Mouse (Mus musculus): ENCODE data around the gene Rrp36. TPM values are rescaled to one million over a fixed set of nuclear protein-coding genes. Genes with fewer than 3 reads are reported as not detected.
A peak's percentile ranks its signal among the peaks of the same experiment; 100 is the strongest.

The Rrp36 gene
- total RNA-seq, 2 experiments from 2014 or later: 7.5 to 9.9 TPM

DNA sequence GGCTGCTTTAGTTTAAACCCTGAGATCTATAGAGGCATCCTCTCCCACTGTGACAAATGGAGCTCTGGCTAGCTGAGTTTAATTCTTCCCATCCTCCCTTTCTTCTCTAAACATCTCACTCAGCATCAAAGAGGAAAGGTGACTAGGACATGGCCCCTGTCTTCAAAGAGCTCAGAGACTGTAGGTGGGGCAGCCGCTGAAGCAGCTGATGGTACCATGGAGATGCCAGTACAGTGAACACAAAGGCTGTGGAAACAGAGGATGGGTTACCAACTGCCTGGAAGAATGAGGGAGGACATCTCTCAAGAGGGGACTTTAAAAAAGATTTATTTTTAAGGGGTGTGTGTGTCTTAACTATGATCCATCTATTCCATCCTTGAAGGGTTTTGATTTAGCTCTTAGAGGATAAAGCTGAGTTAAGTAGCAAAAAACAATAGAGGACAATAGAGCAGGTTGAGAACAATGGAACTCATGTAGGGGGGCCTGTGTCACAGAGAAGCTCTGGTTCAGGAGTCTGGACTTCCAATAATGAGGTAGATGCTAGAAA, 20.4 kb upstream of the Rrp36 start:
- intact Hi-C loops (cut with DNase I): no loop called here
- no peak for DNase-seq

DNA sequence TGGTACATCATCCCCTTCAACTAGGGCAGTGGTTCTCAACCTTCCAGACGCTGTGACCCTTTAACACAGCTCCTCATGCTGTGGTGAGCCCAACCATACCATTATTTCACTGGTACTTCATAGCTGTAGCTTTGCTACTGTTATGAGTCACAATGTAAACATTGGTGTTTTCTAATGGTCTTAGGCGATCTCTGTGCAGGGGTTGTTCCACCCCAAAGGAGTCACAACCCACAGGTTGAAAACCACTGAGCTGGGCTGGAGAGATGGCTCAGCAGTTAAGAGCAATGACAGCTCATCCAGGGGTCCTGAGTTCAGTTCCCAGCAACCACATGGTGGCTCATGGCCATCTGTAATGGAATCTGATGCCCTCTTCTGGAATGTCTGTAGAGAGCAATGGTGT, 17.2 kb upstream of the Rrp36 start:
- no peak for DNase-seq
- intact Hi-C loops (cut with DNase I): no loop called here

DNA sequence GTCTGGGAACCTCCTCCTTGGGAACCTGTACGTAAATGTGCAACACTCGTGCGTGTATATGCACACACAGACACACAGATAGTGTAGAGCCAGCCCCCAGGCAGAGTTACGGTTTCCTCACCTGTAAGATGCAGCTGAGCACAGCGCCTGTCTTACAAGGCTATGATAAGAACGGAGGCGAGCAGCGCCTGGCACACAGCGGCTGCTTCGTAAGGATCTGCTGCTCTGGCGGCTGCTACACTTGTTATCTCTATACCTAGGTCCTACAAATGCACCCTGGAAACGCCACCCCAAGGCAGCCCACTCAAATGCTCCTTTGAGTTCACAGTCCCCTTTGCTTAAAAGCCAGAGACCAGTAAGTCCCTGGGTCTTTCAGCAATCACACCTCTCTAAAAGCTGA, 16.5 kb upstream of the Rrp36 start:
- intact Hi-C loops (cut with DNase I): no loop called here
- DNase-seq: no peak

DNA sequence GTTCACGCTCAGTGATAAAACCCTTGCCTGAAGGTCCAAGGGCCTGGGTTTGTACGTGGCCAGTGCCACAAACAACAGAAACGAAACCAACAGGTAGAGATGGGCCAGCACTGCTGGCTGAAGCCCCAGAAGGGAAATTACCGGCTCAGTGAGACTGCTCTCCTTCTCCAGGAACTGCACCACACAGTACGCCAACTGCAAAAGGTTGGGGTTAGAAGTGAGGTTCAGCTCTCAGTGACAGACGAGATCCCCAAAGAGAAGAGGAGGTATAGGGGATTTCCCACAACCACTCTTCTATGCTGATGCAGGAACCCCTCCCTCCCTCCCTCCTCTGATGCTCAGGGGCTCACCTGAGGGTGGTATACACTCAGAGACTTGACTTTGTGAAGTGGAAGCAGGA, 11.8 kb upstream of the Rrp36 start:
- intact Hi-C loops (cut with DNase I): loop anchor here (2.0 kb wide), 1 partner anchor 17 kb away; no protein-coding TSS in a partner anchor
- no peak for DNase-seq

DNA sequence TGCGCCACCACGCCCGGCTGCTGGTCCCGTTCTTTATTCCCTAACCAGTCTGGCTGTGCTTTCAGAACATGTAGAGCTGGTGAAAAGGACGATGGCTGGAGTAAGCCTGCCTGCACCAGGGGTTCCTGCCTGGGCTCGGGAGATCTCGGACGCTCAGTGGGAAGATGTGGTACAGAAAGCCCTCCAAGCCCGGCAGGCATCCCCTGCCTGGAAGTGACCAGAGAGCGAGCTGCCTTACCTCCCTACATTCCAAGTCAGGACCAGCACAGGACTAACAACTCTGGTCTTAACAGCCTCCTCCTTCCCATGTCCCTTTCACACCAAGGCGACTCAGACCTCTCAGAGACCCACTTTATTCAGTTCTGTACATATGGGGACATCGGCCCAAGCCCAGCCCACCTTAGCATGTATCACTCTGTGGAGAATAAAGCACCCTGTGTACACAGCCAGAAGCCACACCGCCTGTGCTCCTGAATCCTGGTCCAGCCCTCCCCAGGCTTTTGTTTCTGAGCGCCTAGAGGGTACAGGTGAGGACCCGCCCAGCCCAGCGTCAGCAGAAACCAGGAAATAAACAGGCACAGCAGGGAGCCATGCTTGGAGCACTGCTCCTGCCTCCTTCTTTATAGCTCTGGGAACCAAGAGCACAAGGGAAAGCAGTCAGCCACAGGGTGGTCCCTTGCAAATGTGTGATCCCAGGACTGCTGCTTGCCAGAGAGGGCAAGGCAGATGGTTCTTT, 8.7 kb upstream of the Rrp36 start:
- no peak for DNase-seq
- intact Hi-C loops (cut with DNase I): no loop called here

DNA sequence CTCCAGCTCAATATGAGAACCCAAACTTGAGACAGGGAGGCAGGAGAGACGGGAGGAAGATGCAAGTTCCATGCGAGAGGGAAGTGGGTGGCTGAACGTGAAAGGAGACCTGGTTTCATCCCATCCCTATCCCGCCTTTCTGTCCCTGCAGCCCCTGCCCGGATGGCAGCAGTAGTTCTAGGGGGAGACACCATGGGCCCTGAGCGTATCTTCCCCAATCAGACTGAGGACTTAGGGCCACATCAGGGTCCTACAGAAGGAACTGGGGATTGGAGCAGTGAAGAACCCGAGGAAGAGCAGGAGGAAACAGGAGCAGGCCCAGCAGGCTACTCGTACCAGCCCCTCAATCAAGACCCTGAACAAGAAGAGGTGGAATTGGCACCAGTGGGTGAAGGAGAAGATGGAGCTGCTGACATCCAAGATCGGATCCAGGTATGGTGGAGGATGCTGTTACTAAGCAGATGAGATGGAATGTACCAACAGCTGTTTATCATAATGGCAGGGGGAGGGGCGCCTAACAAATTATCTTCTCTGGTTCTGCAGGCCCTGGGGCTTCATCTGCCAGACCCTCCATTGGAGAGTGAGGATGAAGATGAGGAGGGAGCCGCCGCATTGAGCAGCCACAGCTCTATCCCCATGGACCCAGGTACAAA, 7.4 kb upstream of the Rrp36 start:
- DNase-seq: no peak
- intact Hi-C loops (cut with DNase I): no loop called here

DNA sequence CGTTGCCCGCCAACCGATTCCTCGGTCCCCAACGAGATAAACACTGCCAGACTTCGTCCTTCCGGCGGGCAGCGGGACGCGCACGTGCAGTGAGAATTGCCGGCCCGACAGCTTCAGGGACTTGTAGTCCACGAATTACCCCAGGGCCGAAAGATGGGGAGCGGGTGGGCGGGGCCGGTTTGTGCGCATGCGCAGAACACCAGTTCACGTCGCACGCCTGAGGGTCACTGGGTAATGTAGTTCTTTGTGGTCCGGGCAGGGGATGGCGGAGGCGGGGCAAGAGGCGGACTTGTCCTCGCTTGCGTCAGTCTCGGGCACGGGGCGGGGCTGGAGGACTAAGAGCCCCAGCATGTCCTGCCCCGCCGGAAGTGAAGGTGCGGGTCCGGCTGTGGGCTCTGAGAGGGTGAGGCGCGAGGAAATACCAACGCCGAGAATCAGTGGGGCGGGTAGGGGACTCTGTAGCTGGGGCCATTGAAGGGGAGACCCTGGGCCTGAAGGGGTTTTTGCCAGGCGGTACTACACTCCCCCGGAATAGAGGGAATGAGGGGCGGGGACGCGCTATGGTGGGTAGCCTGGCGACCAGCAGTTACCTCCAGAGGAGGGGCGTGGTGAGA, 6.7 kb upstream of the Rrp36 start, which contains the start of gene Klhdc3:
Gene Klhdc3 (minus strand): TSS at position 155 of the 614 bp plus-strand sequence.
- intact Hi-C loops (cut with DNase I): loop anchor here (1.0 kb wide), 1 partner anchor 18 kb away; no protein-coding TSS in a partner anchor

DNA sequence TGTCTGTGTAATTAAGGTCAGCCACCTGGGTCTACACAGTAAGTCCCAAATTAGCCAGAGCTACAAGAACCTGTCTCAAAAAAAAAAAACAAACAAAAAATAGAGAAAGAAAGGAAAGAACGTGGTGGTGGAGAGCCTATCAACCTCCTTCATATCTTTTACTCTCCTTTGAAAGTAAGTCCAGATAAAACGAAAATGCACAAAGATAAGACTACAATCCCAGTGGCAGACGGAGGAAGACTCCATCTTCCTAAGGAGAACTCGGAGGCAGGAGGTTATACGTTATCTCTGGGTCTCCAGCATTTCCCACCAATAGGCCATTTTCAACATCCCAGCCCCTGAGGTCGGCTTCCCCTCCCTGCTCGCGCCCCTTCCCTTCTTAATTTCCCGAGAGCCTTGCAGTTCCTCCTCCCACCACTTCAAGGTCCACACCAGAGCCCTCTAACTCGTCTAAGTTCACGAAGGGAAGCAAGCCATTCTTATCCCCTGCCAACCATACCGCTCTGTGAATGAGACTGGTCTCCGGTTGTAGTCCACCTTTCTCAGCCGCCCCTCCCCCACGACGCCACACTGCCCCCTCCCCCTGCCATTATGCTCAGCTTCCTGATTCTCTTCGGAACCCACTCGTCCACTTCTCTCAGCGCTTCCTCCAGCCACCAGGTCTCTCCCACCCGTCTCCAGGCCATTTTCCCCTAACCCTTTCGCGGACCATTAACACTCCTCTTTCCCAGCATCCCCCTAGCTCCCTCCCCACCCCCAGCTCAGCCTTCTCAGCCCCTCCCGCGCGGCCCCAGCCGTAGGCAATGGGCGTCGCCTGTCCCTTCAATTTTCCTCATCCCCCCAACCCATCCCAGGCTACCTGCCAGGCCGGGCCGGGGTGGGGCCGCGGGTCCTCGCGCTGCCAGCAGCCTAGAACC, 5.9 kb upstream of the Rrp36 start:
- no peak for DNase-seq
- intact Hi-C loops (cut with DNase I): loop anchor here (1.0 to 5.0 kb wide), 2 partner anchors 17 to 32 kb away; partner anchors contain the start of gene Pex6

More for the DNA sequence above, 6.7 kb upstream of the Rrp36 start, which contains the start of gene Klhdc3:
- DNase-seq: peak; percentile 92 to 98

DNA sequence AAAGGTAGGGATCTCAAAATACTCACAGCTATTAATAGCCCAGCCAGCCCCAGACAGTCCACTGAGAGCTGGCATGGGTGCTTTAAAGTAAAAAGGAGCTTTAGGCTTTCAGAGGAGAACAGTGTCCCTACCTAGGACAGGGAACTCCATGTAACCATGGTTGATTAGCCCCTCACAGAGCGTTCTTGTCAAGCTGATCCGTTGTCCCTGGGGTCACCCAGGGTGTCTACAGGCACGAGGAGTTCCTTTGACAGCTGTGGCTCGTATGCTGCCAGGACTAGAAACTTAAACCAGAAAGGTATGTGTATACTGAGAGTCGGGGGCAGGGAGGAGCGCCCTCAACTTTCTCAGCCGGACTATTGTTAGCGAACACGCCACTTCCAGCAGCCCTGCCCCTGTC, 4.8 kb upstream of the Rrp36 start:
- DNase-seq: no peak
- intact Hi-C loops (cut with DNase I): loop anchor here (5.0 kb wide), 1 partner anchor 33 kb away; the partner anchor contains the start of gene Pex6

DNA sequence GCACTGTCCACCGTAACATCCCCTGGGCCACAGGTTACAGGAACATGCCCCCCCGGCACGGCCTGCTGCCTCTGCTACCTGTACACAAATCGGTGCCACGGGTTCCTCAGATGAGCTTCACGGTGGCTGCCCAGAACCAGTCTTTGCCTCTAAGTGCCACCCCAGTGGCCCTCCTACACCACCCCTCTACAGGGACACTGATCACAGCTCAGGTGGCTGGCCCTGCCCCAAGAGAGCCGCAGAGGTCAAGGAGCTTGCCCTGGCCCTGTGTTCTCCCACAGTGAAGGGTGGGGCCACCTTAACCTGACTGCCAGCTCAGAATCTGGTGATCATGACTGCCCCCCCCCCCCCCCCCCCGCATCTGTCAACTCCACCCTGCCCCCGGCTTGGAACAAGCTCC, 4.3 kb upstream of the Rrp36 start, which contains the start of gene Mea1:
Gene Mea1 (plus strand): TSS at position 378 of the 400 bp plus-strand sequence.
- intact Hi-C loops (cut with DNase I): loop anchor here (5.0 kb wide), 1 partner anchor 34 kb away; the partner anchor contains the start of gene Pex6
- peak; percentile 47 to 51 for DNase-seq

DNA sequence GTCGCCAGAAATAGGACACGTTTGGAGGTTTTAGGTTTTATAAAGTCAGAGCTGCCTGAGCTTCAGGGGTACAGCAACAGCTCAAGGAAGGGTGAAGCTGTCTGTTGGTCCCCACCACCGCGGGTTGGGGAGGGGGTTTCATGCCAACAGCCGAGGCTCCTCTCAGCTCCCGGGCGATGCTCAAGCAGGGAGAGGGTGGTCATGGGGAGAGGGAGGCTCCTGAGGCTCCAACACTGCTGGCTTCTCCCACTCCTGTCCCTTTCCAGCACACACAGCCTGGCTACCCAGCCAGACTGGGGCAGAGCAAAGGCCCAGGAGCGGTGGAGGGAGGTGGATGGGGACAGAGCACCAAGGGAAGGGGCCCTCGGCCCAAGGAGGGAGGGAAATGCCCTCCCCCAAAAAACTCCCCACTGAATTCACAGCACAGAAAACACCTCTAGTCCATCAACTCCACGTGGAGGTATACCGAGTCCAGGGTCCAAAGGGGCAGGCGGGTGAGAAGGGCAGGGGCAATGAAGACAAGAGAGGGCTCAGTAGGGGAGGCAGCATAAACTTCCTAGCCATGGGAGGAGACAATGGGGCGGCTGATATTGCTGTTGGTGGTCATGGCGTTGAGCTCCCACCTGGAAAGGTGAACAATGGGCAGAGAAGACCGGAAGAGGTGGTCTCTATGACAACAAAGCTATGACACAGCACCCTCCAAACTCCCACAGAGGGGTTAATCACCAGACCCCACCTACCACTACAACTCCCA, 555 bp upstream of the Rrp36 start:
- no peak for DNase-seq
- intact Hi-C loops (cut with DNase I): loop anchor here (5.0 kb wide), 1 partner anchor 38 kb away; the partner anchor contains the start of gene Pex6

DNA sequence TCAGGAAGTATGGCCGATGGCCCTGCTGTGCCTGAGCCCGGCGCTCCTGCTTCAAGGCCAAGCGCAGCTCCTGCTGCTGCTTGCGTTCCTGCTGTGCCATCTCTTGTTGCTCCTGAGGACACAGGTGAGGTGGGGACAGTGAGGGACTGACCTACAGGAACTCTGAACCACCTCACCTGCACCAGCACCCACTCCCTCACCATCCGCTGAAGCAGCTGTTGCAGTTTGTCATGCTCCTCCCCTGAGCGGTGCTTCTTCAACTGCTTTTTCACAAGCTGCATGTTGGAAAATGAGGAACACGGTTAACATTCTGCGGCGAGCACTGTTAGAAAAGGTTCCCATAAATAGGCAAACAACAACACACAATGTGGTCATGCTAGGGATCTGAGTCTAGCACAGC, 4.2 kb downstream of the Rrp36 start:
- intact Hi-C loops (cut with DNase I): no loop called here
- DNase-seq: no peak

DNA sequence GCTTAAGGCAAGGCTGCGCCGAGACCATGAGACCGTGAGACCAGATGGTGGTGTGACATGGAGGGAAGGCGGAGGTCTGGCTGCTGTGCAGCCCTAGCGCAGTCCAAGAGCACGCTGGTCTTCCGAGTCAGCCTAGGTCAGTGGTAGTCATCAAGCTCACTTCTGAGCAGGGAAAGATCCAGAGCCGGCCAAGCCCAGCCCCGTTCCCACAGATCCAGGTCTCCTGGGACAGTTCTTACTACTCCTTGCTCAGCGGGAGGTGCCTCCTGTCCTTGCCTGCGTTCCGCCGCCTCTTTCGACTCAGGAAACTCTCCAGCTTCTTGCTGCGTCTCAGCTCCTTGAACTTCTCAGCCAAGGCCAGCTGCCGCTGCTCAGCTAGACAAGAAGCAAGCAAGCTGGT, 6.4 kb downstream of the Rrp36 start:
- DNase-seq: no peak
- intact Hi-C loops (cut with DNase I): no loop called here

DNA sequence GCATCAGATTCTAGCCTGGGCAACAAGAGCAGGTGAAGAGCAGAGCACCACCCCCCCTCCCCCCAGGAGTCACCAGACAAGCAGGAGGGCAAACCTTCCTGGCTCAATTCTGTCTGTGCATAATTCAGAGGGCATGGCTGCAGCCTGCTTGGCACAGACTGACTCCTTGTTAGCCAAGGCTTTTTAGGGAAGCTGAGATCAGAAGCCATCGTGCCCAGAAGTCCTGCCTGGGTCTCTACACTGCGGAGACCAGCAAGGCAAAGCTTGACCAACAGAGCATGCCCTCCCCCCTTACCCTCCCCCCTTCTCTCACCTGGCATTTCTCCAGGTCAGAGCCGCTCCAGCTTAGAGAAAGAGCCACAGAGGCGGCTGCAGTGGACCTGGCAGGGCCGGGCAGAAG, 11.4 kb downstream of the Rrp36 start:
- no peak for DNase-seq
- intact Hi-C loops (cut with DNase I): loop anchor here (1.0 kb wide), 1 partner anchor 18 kb away; the partner anchor contains the start of gene Klhdc3

DNA sequence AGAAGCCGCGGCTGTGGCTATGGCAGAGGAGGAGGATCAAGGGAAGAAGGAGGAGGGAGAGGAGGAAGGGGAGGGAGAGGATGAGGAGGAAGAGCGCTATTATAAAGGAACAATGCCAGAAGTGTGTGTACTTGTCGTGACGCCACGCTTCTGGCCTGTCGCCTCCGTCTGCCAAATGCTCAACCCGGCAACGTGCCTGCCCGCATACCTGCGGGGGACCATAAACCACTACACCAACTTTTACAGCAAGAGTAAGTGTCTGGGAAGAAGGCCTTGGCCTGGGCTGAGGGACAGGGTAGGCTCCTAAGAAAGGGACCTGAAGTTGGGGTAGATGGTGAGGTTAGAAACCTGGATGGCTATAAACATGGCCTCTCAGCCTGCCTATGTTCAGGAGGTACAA, 12.2 kb downstream of the Rrp36 start:
- no peak for DNase-seq
- intact Hi-C loops (cut with DNase I): no loop called here

DNA sequence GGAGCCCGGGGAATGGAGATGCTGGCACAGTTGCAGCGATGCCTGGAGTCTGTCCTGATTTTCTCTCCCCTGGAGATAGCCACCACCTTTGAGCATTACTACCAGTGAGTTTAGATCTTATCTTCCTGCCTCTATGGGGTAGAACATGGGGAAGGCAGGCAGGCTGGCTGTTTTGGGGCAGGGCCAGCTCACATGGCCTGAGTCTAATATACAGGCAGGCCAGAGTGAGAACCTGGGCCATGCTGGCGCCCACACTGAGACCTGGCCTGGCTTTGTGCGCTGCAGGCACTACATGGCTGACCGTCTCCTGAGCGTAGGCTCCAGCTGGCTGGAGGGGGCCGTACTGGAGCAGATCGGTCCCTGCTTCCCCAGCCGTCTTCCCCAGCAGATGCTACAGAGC, 12.8 kb downstream of the Rrp36 start:
- DNase-seq: no peak
- intact Hi-C loops (cut with DNase I): no loop called here

DNA sequence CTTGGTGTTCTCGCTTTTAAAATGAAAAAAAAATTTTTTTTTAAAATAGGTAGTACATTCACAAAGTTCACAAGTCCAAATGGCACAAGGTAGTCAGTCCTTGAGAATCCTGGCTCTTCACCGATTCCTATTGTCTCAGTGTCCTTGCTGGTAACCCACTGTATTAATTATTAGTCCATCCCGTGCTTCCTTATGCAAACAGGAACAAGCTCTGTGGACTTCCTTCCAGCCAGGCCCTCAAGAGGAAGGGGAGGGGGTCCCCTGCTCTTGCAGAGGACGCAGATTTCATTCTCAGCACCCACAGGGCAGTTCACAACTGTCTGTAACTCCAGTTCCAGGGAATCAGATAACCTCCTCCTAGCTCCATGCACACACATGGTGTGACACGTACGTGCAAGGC, 18.1 kb downstream of the Rrp36 start:
- intact Hi-C loops (cut with DNase I): no loop called here
- DNase-seq: no peak

DNA sequence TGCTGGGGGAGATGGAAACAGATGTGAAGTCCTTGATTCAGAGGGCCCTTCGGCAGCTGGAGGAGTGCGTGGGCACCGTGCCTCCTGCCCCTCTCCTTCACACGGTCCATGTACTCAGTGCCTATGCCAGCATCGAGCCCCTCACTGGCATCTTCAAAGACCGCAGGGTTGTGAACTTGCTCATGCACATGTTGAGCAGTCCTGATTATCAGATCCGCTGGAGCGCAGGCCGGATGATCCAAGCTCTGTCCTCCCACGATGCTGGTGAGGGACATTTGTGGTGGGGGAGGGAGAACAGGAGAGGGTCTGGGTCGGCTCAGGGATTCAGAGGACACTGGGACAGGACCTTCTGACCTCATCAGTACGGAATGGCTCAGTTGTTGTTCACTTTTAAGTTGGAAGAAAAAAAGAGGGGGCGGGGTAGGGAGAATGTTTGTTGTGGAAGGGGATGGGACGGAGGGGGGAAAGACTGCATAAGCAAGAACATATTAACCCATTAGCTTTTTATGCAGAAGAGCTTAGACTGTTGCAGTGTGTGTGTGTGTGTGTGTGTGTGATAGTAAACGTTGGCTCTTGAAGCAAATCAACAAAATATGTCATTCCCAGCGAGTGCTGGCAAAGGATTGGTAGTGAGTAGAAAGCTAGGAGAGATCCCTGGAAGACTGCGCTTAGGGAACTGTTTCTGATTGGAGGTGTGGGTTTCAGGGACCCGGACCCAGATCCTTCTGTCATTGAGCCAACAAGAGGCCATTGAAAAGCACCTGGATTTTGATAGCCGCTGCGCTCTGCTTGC, 22.2 kb downstream of the Rrp36 start:
- intact Hi-C loops (cut with DNase I): no loop called here
- no peak for DNase-seq

All from gastrocnemius, postnatal 36 days (tissue).